Mouse (Mus musculus) adrenal gland, adult 8-10 months (tissue): ENCODE measurements around the gene Rbfox3. TPM values are rescaled to one million over a fixed set of nuclear protein-coding genes. Genes with fewer than 3 reads are reported as not detected.

Experiments
- DNase-seq: peaks from one replicate; pipeline ENCODE4 v3.0.0; 2022
- total RNA-seq, 4 experiments: library from RNA; stranded (reverse); gene quantifications; 2 replicates each; pipeline ENCODE4 v1.2.4; 2022

Rbfox3 gene
- total RNA-seq, 4 experiments from 2014 or later, result 5.3 to 13.6 (median 7.8) TPM

- no peak for DNase-seq
These were observed 156.4 kb downstream of the Rbfox3 start for GRCm38 (mm10) chr11:118755003-118755402.

DNA sequence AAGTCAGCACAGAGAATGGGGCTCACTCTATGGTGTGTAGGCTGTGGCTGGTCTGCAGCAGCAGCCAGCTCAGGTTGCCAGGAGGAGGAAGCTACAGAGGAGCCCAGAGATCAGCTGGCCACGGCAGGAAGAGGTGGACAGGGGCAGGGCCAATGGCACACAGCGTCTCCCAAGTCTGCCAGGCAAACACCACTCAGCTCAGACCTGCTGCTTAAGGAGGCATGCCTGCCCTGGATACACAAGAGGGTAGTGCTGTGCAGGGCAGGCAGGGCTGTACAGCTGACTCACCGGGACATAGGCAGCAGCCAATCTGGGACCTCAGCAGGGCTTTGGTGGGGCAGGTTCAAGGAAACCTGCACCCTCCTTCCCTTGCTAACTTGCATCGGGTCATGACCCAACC is 156.9 kb downstream of the Rbfox3 start:
- DNase-seq, result no peak

GRCm38 (mm10) chr11:118751879-118752616 is 159.3 kb downstream of the Rbfox3 start:
- DNase-seq, result no peak

DNA sequence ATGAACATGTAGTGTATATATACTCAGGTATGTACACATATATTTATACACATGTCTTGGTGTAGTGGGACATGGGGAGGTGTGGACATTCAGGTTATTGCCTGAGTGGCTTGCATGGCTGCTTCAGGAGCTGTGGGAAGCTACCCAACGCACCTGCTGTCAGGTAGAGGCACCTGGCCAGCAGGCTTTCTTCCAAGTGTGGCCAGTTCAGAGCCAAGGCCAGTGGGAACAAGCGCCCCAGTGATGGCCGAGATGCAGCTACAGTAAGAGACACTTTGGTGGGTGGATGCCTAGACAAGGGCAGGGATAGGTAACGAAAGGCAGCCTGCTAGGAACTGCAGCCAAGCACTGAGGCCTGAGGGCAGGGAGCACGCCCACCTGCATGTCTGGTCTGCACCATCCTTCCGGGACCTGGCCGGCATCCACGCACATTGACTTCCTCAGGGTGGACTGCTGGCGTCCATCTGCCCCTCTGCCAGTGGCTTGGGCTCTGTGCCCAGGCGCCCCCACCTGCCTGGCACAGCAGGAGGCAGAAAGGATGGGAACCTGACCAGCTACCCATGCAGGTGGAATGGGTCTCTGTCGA is 160.6 kb downstream of the Rbfox3 start:
- DNase-seq, result no peak

- DNase-seq, result no peak
These were observed 161.9 kb downstream of the Rbfox3 start for GRCm38 (mm10) chr11:118749541-118749940.

DNA sequence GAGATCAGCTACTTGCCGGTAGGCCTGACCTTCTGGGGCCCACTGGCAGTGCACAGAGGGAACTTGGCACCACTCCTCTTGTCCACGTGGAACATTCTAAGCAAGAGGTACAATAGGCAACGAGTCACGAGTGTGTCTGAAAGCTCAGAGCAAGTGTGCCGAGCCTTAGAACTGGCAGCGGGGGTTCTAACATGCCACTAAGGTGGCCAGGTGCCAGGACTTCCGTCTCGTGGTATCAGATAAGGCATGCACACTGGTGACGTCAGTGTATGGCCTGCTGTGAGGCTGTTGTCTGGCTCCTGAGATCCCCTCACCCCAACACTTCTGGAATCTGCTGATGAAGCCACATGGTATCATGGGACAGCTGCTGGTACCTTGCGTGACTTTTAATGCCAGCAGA is 162.8 kb downstream of the Rbfox3 start:
- no peak for DNase-seq

GRCm38 (mm10) chr11:118745279-118745678 is 166.1 kb downstream of the Rbfox3 start:
- no peak for DNase-seq

DNA sequence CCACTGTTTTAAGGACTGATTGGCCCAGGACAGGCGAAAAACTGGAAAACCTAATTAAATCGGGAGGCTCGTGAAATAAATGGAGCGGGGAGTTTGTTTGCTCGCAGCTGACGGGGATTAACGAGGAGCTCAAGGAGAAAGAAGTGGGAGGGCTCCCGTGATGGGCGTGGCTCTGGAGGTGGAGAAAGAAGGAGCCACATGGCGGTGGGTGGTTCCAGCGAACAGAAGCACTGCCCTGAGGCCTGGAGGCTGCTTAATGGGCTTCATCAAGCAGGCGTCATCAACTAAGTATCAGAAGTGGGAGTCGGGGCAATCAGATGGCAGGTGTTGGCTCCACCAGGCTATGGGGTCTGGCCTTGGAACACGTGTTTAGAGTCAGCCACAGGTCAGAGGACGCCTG is 166.6 kb downstream of the Rbfox3 start:
- DNase-seq, result peak; percentile 51

DNA sequence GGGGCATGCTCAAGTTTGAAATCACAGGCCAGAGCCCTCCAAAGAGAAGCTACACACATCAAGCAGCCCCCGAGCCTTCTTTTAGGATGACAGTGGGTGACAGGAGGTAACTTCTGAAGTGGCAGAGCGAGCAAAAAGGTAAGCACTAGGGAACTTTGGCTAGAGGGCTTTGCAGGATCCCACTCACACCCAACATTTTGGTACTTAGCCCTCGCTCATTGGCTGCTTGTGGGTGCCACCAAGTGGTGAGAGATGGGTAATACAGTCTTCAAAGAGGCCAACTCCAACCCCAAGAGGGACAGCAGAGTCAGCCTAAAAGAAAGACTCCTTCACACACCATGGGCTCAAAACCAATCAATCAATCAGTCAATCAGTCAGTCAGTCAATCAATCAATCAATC is 168.6 kb downstream of the Rbfox3 start:
- DNase-seq, result no peak

GRCm38 (mm10) chr11:118741262-118741661 is 170.1 kb downstream of the Rbfox3 start:
- no peak for DNase-seq

DNA sequence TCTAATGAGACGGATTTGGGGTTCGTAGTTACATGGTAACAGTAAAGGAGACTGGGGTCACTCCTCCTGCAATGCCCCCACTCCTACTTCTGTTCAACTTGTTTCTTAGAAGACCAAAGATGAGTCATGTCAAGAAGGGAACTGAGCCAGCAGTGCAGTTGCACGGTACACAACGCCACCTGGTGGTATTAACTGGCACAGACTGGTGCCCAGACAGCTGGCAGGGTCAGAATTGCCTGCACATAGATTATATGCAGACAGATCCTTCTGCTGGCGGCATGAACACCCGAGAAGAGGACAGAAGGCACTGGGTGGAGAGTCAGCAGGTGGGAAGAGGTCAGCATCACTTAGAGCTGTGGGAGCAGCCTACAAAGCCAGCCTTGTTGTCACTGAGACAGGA is 171.4 kb downstream of the Rbfox3 start:
- DNase-seq, result peak; percentile 70

DNA sequence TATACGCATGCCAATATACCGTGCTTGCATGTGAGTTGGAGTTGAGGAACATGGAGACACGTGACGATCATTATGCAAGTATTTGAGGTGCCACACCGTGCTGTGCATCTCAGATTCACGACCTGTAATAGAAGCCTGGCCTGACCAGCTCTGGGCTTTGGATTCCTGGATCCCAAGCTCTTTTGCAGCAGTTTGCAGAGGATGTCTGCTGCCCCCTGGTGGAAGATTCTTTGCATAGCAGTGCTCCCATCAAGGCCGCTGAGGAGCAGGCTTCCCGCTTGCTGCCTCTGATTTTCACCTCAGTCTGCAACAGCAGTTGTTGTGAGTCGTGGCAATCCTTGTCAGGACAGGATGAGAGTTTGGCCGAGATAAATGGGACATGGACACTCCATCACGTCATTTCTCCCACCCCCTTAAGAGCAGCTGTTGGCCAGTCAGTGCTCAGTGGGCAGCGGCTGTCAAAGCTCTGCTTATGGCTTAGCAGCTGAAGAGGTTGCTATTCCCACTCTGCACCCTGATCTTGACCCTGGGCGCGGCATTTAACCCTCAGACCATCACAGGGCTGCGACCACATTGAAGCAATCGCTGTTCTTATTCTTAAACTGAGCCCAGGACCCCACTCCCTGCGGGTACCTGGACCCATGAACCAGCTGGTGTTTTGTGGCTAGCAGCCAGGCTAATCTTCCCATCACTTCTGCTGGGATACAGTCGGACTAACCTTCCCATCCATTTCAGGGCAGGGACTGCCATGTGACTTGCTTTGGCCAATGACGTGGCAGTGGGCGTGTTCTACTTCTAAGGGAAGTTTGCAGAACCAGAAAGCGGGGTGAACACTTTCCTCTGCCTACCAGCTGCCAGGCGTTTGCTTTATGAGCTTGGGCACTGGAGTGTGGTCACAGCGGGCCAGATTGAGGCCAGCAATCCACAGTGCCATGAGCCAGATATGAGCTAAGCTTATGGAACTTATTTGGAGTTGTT is 172.3 kb downstream of the Rbfox3 start:
- peak; percentile 56 for DNase-seq

GRCm38 (mm10) chr11:118738323-118738722 is 173.1 kb downstream of the Rbfox3 start:
- no peak for DNase-seq

- no peak for DNase-seq
These were observed 173.6 kb downstream of the Rbfox3 start for GRCm38 (mm10) chr11:118737821-118738220.

- no peak for DNase-seq
These were observed 174.4 kb downstream of the Rbfox3 start for GRCm38 (mm10) chr11:118736993-118737392.

GRCm38 (mm10) chr11:118731655-118732054 is 179.7 kb downstream of the Rbfox3 start:
- no peak for DNase-seq

DNA sequence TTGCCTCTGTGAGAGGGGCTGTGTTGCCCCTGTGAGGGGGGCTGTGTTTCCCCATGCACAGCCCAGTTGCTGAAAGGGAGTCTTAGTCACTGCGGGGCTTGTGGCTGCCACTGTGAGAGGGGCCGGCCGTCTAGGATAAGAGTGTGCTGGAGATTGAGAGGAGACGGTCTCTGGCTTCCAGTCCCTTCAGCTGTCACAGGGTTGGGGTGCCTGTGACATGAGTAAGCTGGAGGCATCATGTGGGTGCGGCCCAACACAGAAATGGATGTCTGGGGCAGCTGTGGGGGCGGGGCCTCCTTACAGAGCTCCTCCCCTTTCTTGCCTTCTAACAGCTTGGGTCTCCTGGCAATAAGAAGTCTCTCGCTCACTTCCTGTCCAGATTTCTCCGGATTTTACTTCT is 182.0 kb downstream of the Rbfox3 start:
- DNase-seq, result no peak

DNA sequence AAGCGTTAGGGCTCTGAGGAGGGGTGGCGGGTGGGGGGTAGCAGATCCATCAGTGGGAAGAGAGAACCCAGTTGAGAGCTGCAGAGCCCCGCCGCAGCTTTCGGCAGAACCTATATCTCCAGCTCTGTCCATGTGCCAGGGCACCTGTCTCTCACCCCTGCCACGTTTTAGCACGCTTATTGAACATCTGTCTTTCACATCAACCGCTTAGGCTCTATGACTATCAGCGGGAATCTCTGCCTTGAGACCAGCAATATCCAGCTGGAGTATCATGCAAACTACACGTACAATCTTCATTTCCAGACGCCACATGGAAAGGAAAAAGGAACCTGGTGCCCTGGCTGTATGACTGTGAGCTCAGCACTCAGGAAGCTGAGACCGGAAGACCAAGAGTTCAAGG is 182.6 kb downstream of the Rbfox3 start:
- DNase-seq, result no peak

DNA sequence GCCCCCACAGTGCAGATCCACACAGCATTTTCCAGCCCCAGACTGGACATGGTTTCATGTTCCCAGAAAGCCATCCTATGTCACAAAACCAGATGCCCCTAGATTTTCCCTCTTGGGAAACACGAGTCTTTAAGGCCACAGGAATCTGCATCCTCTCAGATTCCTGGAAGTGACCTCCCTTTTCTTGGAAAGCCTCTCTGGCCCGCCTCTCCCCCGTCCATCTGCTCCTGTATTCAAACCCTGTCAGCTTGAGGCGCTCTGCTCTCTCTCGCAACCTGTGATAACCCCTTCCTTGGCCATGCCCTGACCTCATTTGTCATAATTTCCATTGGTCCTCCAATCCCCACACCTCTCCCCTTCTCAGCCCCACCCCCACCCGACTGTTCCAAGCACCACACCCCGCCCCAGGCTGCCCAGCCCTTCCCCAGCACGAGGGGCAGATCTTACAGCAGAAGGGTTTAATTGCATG is 183.3 kb downstream of the Rbfox3 start:
- DNase-seq, result no peak

DNA sequence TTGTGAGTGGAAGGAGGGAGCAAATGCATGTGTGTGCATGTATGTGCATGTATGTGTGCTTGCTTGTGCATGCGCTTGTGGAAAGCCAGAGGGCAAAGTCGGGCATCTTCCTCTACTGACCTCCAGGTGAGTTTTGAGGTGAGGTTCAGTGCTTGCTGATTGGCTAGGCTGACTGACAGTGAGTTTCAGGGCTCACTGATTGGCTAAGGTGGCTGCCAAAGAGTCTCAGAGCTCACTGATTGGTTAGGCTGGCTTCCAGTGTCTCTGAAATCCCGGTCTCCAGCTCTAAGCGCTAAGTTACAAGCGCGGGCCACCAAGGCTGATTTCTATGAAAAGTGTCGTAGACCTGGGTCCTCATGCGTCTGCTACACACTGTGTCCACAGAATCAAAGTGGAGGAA is 185.0 kb downstream of the Rbfox3 start:
- DNase-seq, result no peak

- DNase-seq, result no peak
These were observed 187.0 kb downstream of the Rbfox3 start for GRCm38 (mm10) chr11:118724423-118724822.

DNA sequence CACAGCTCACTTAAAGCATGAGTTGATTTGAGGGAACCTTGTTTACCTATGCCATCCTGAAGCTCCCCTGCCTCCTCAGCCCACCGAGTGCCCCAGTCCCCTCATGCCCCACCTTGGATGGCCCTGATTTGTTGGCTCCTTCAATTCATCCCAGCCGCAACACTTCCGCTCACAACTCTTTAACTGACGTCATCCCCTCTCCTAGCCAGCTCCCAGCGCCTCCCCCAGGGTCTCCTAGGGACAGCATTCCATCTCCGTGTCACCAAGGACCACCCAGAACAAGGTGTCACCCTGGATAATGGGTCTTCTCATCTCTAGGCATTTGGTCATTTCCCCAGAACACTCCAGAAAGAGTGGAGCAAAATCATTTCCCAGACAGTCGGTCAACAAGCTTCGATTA is 188.2 kb downstream of the Rbfox3 start:
- DNase-seq, result no peak

GRCm38 (mm10) chr11:118721898-118722297 is 189.5 kb downstream of the Rbfox3 start:
- DNase-seq, result no peak
